Mouse (Mus musculus) stomach, postnatal 0 days (tissue): ENCODE measurements around the gene Ctbp2. TPM values are rescaled to one million over a fixed set of nuclear protein-coding genes. Genes with fewer than 3 reads are reported as not detected.

Source experiments
- ATAC-seq: fragments of 200-750 bp; cut with Nextera tagmentation; 2 replicates; pipeline ENCODE4 v1.8.0; 2017; ENCODE audit not compliant: low FRiP score, low TSS enrichment
- DNase-seq: peaks from one replicate; pipeline ENCODE4 v3.0.0-alpha.2; 2016; ENCODE audit warnings: low spot score
- H3K27ac ChIP-seq: fragments of 300-500 bp; sonication (generic); replicated peaks from 2 replicates; pipeline ENCODE4 v1.5.1; 2014; ENCODE audit warnings: mild to moderate bottlenecking, control low read depth
- H3K27me3 ChIP-seq: fragments of 300-500 bp; sonication (generic); 2 replicates; pipeline ENCODE4 v1.6.1; 2014; ENCODE audit warnings: low read length; ENCODE audit not compliant: control insufficient read depth, insufficient read depth
- H3K36me3 ChIP-seq: fragments of 300-500 bp; sonication (generic); 2 replicates; pipeline ENCODE4 v1.6.1; 2014; ENCODE audit warnings: low read length, mixed read lengths; ENCODE audit not compliant: control insufficient read depth, insufficient read depth
- H3K4me1 ChIP-seq: fragments of 300-500 bp; sonication (generic); replicated peaks from 2 replicates; pipeline ENCODE4 v1.6.1; 2014; ENCODE audit warnings: antibody characterized with exemption; ENCODE audit not compliant: control insufficient read depth, insufficient read depth
- H3K4me2 ChIP-seq: fragments of 300-500 bp; sonication (generic); replicated peaks from 2 replicates; pipeline ENCODE4 v1.6.1; 2014; ENCODE audit warnings: low read depth, mild to moderate bottlenecking, control low read depth, moderate library complexity
- H3K4me3 ChIP-seq: fragments of 300-500 bp; sonication (generic); 2 replicates; pipeline ENCODE4 v1.5.1; 2014; ENCODE audit warnings: low read depth, low read length, control low read depth
- H3K9ac ChIP-seq: fragments of 300-500 bp; sonication (generic); 2 replicates; pipeline ENCODE4 v1.6.1; 2014; ENCODE audit warnings: mild to moderate bottlenecking, low read length, control low read depth, mixed read lengths
- H3K9me3 ChIP-seq: fragments of 300-500 bp; sonication (generic); 2 replicates; pipeline ENCODE4 v1.6.1; 2016; ENCODE audit warnings: low read length; ENCODE audit not compliant: control insufficient read depth
- CTCF ChIP-seq: IDR thresholded peaks from 2 replicates; pipeline ENCODE4 v1.5.1; 2016; ENCODE audit warnings: antibody characterized with exemption, low read depth, mild to moderate bottlenecking, moderate library complexity
- EP300 ChIP-seq: optimal IDR thresholded peaks from 2 replicates; pipeline ENCODE3; 2016; ENCODE audit warnings: antibody characterized with exemption
- WGBS: fragments of 180-500 bp; shearing (Covaris S2); extraction: QIAGEN DNeasy Blood & Tissue Kit; methylation state at CpG from one replicate; pipeline ENCODE4 v1.1.7; 2014; 5-methylcytosine and 5-hydroxymethylcytosine counted together
- polyA plus RNA-seq: library from polyadenylated mRNA; unstranded; fragments of >200 nt; fragmentation: Nextera tagmentation; extraction: Ambion mirVana; gene quantifications from 2 replicates; pipeline ENCODE4 v1.2.1, GENCODE M21; 2015

The Ctbp2 gene
- polyA plus RNA-seq, 1 experiment from 2014 or later = 48.6 TPM

DNA sequence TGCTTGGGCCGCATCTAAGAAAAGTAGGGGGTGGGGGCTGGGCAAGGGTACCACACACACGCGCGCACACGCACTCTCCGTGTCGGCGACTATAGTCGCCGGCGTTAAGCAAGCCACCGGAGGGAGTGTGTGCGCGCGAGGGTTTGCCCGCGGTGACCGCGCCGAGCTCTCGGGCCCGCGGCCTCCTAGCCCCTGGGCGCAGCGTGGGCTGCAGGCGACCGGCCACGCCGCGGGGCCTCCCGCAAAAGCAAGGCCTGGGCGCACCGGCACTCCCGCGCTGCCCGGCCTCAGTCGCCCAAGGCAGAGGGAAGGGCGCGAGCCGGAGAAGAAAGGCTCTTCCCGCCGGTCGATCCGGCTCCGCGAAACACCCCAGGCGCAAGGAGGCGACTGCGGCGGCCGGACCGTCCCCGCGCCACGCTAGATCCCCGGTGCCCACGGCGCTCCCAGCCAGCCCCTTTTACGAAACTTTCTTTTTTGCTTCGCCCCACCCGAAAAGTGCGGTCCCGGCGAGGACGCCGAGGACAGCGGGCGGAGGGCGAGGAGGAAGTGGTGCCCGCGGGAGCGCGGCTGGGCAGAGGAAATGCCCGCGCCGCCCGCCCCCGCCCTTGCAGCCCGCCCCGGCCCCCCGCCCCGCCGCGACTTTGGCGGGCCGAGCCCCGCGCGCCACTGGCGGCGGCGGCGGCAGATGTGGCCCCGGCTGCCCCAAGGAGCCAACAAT lies 2.3 kb downstream of the Ctbp2 start:
- ATAC-seq = no peak
- Histone ChIP-seq H3K4me3 (peak overlapping the region; percentile 94), H3K4me2 (peak overlapping the region; percentile 87), H3K9ac (peak overlapping the region; percentile 98), H3K4me1 (peaks cover 8% of the 10 kb centered on the region; the same call in 1 of the 2 replicates), H3K9me3 (no peaks in the 10 kb centered on the region), H3K27me3 (no peaks in the 10 kb centered on the region), H3K27ac (peak overlapping the region; percentile 100), H3K36me3 (no peaks in the 10 kb centered on the region)
- WGBS = under 1% methylated on average over 61 of the region's 94 CpGs
- DNase-seq = peak; percentile 63
- TF ChIP-seq EP300 = no peak
- 0 out of 2 replicates have a peak, but pooled peaks have one; percentile 2 for TF ChIP-seq CTCF

GRCm38 (mm10) chr7:133121080-133121607 lies 3.0 kb downstream of the Ctbp2 start:
- ATAC-seq = no peak
- H3K4me3 ChIP-seq = peak overlapping the region; percentile 94
- H3K9me3 ChIP-seq = no peaks in the 10 kb centered on the region
- peak overlapping the region; percentile 100 for H3K27ac ChIP-seq
- TF ChIP-seq EP300 (no peak), CTCF (no peak)
- H3K9ac ChIP-seq = peak overlapping the region; percentile 98
- peaks cover 8% of the 10 kb centered on the region; the same call in 1 of the 2 replicates for H3K4me1 ChIP-seq
- no peaks in the 10 kb centered on the region for H3K36me3 ChIP-seq
- WGBS = 11% methylated on average over 14 of the region's 14 CpGs
- no peaks in the 10 kb centered on the region for H3K27me3 ChIP-seq
- peak overlapping the region; percentile 87 for H3K4me2 ChIP-seq
- no peak for DNase-seq

GRCm38 (mm10) chr7:133120221-133120751 lies 3.9 kb downstream of the Ctbp2 start:
- Histone ChIP-seq H3K4me3 (peak overlapping the region; percentile 28), H3K27me3 (no peaks in the 10 kb centered on the region), H3K4me1 (peaks cover 10% of the 10 kb centered on the region), H3K9me3 (no peaks in the 10 kb centered on the region), H3K36me3 (no peaks in the 10 kb centered on the region), H3K4me2 (peak overlapping the region; percentile 87), H3K27ac (peak overlapping the region; percentile 14), H3K9ac (peak overlapping the region; percentile 36; the same call in 1 of the 2 replicates)
- ATAC-seq (no peak), DNase-seq (no peak)
- 34% methylated on average over 15 of the region's 15 CpGs for WGBS
- no peak for TF ChIP-seq EP300
- no peak for TF ChIP-seq CTCF

- DNase-seq (no peak), ATAC-seq (no peak)
- TF ChIP-seq CTCF (no peak), EP300 (no peak)
- H3K36me3 ChIP-seq = no peaks in the 10 kb centered on the region
- 35% methylated on average over 2 of the region's 2 CpGs for WGBS
- no peak overlapping the region for H3K4me2 ChIP-seq
- H3K4me3 ChIP-seq = no peak overlapping the region
- H3K4me1 ChIP-seq = peaks cover 22% of the 10 kb centered on the region
- H3K27me3 ChIP-seq = no peaks in the 10 kb centered on the region
- no peak overlapping the region for H3K9ac ChIP-seq
- H3K27ac ChIP-seq = peak overlapping the region; percentile 67
- H3K9me3 ChIP-seq = no peaks in the 10 kb centered on the region
Observed at GRCm38 (mm10) chr7:133117815-133118214, 6.3 kb downstream of the Ctbp2 start.

DNA sequence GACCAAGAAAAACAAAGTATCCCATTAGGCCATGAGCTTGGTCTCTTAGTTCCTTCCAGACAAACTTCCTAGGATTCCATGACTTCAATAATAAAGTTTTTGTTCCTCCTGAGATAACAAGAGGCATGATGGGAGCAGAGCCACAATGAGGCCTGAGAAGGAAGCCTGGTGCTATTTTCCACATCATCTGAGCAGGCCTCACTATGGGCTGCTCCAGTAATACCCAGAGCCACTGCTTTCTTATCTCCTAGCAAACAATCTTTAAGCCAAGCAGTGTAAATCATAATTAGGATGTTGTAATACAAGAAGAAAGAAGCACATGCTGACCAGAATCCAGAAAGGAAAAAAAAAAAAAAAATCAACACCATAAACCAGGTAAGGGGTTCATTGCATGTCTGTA lies 7.6 kb downstream of the Ctbp2 start:
- TF ChIP-seq EP300 = no peak
- no peak for TF ChIP-seq CTCF
- Histone ChIP-seq H3K9ac (no peak overlapping the region; the same call in 1 of the 2 replicates), H3K27ac (peak overlapping the region; percentile 89), H3K4me2 (peak overlapping the region; percentile 55; the same call in 1 of the 2 replicates), H3K4me3 (no peak overlapping the region), H3K9me3 (no peaks in the 10 kb centered on the region), H3K36me3 (no peaks in the 10 kb centered on the region), H3K4me1 (peaks cover 27% of the 10 kb centered on the region), H3K27me3 (no peaks in the 10 kb centered on the region)
- DNase-seq (no peak), ATAC-seq (0 out of 2 replicates have a peak, but pooled peaks have one; percentile 43)

DNA sequence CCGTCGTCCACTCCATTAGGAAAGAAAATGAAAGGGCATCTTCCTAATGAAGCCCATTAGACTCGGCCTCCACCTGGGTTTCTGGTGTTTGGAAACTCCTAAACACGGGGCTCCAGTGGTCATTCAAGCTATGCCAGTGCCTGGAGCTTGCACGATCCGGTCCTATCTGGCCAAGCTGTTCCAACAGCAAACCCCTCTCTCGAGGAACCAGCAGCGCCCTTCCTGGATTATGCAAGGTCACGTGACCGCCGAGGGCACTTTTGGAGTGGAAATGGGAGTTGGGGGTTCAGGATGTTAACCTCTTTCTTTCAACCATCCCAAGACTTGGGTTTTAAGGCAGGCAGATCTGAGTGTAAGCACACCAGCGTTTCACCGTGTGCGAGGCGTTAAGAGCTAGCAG lies 8.3 kb downstream of the Ctbp2 start:
- ATAC-seq (no peak), DNase-seq (peak; percentile 63)
- WGBS = 16% methylated on average over 15 of the region's 15 CpGs
- Histone ChIP-seq H3K36me3 (no peaks in the 10 kb centered on the region), H3K4me1 (peaks cover 27% of the 10 kb centered on the region), H3K4me3 (peak overlapping the region; percentile 17; the same call in 1 of the 2 replicates), H3K27ac (peak overlapping the region; percentile 89), H3K9ac (peak overlapping the region; percentile 52), H3K9me3 (no peaks in the 10 kb centered on the region), H3K27me3 (no peaks in the 10 kb centered on the region), H3K4me2 (peak overlapping the region; percentile 55)
- TF ChIP-seq EP300 = no peak
- TF ChIP-seq CTCF = no peak
